Mouse (Mus musculus) skeletal muscle tissue, adult 2 months (tissue): ENCODE data around the gene Intu.
A peak's percentile ranks its signal among the peaks of the same experiment; 100 is the strongest.

ENCODE experiments used
- DNase-seq: peaks from one replicate; pipeline ENCODE4 v3.0.0-alpha.2; 2012; ENCODE audit warnings: low read depth, low spot score

The Intu gene

DNA sequence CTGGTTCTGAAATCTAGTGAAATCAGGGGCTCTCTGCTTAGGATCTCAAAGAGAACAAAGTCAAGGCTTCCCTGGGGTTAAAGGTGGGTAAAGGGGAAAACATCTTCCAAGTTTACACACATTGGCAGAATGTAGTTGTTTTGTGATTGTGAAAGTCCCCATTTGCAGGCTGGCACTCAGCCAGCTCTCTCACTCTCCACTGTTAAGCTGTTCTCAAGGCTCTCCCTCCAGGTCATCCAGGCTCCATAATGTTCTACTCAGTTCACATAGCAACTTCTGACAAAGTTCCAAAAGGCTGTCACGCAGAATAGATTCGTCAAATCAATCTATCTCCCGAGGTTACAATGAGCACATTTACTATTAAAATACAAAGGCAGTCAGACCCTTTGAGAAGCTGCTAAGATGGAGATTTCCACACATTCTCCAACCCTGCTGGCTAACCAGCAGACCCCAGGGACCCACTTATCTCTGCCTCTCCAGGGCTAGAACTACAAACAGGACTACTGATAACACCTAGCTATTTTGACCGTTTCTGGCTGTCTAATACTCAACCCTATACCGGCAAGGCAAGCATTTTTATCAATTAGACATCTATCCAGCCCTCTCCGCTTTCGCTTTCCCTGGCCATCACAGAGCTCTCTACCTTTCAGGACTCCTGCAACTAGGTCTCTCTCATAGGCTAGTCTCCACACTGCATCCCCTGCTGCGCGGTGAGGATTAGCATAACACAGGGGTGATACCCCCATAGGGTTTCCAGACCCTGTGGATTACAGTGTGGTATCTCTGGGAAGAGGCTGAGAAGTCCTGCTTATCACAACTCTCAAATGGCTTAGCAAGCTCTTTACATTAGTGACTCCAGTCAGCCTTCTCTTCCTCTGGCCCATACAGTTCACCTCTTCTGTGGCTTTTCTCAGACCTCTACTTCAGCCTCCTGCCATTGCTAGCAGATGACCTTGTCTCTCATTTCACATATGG is 2.8 kb upstream of the Intu start:
- DNase-seq = no peak

DNA sequence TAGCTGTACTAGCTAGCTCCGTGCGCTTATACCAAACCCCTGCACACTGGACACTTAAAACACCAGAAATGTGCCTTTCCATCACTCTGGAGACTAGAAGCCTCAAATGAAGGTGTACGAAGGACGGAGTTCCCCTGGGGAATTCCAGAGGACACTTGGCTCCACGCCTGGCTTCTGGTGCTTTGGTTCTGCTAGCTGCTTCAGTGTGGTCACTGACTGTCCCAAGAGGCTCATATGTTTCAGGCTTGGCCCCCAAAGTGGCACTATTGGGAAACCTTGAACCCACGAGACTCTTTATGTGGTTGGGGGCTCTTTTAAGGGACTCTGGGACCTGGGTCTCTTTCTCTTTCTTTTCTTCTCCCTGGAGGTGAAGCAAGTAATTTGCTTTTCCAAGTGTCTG is 2.1 kb upstream of the Intu start:
- no peak for DNase-seq

DNA sequence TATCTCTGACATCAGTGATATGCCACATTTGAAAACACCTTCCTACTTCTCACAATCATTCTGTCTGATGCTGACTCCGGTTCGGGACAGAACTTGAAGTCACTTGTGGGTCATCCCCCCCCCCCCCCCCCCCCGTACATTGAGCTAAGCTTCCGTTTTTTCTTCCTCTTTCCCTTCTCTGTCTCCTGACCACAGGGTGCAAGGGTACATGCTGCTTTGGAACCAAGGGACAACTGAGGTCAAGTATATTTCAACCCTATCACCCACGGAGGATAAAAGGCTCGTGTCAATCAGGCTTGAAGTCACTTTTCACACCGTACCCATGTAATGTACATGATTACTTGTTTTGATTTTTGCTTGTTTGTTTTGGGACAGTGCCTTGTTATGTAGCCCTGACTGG is 241 bp upstream of the Intu start:
- DNase-seq = no peak

DNA sequence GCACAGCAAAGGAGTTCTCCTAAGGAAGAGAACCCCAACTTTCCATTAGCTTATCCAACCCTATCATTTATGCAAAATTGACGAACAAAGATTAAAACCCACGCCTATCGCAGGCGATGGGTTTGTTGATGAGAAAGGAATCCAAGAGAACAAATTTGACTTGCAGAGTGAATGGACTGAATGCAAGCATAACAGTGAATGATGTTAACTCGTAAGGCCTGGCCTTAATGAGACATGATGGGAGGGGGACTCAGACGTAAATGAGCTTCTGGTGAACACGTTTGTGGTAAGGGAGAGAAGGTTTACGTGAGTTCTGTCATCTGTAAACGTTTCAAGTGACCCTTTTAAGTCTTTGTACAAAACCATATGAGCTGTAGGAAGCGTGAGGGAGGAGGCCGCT is 1.2 kb downstream of the Intu start:
- no peak for DNase-seq

DNA sequence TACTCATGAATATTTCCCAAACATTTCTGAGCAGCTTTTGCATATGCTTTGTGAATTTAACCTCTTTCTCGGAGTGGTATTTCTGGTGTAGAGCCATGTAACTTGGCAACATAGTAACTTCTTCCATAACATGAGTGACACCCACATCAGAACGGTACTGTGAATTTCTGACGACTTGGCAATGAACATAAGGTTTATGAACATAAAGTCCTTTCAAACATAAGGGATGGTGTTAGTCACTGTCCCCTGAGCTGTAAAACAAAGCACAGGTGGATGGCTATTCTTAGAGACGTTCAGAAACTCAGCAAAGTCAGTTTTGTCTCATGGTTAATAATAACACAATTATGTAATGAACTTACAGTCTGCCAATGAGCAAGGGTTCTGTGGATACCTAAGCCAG is 3.1 kb downstream of the Intu start:
- DNase-seq = no peak

DNA sequence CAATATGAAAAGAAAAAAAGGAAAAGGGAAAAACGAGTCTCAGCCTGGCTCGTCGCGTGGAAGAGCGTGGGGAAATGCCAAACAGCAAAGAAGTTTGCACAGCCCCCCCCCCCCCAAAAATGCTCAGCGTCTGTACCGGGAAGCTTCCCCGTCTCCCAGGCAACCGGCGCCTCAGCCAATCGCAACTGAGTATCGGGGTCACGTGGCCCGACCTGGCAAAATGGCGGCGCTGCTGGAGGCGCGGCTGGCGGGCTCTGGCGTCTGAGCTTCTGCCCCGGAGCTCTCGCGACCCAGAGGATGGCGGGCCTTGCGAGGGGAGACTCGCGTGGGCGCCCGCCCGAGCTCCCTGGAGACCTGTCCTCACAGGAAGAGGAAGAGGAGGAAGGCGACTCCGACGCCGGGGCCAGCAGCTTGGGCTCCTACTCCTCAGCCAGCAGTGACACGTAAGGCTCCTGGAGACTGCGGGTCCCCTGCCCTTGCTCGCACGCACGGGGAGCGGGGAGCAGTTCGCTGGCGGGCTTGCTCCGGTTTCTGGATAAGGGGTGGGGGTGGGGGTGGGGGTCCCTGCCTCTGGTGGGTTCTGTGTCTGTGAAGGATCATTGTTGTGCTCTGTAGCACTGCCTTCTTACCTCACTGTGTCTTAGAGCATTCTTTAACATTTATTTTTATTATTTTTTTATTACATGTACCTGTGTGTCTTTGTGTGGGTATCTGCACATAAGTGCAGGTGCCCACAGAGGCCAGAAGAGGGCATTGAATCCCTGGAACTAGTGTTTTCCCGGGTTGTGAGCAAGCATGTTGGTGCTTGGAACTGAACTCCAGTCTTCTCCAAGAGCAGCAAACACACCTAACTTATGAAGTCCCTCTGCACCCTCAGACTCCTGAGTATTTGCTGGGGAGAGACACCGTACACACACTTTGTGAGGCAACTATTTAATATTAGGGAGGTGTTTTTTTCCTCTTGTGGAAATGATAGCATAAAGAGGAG is 9.8 kb downstream of the Intu start:
- peak; percentile 75 for DNase-seq

DNA sequence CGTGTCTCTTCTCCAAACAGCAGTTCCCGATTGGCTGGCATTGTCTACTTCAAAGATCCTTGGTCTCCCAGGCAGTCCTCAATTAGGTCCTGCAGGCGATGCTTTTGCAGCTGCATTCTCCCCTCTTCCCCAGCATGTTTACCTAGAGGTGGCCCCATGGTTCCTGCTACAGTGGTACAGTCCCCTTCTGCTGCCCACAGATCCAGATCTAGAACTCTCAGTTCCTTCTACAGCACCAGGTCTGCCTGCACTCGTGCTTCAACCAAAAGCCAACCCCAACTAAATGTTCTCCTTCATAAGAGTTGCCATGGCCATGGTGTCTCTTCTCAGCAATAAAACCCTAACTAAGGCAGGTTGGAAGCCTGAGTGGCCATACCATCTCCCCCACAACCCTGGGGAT is 15.5 kb downstream of the Intu start:
- DNase-seq = no peak

DNA sequence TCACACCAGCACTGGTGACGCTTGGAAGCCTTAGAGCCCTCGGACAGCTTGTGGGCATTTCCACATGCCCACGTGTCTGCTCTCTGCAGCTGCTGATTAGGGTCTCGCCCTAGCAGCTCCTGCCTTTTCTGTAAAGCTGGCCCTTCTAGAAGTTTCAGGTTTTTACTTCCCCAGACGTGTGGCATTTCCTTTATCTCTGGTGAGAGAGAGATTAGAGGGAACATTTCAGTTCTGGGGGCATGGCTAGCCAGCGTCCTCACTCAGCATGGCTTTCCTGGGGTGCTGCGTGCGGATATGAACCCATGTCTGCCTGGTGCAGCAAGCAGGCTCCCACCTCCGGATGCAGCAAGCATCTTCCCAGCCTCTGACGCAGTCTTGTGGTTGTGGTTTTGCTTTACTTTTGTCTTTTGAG is 121.9 kb downstream of the Intu start:
- no peak for DNase-seq

DNA sequence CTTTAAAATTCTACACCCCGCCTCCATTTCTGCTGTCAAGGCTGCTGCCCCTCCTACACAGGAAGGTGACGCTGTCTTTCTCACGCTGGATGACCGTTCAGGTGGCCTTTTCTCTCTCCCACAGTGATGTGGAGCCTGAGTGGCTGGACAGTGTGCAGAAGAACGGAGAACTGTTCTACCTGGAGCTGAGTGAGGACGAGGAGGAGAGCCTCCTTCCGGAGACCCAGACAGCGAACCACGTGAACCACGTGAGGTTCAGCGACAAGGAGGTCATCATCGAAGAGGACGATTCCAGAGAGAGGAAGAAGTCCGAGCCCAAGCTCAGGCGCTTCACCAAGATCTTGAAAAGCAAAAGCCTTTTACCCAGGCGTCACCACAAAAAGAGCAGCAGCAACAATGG is 122.5 kb downstream of the Intu start:
- DNase-seq = no peak

DNA sequence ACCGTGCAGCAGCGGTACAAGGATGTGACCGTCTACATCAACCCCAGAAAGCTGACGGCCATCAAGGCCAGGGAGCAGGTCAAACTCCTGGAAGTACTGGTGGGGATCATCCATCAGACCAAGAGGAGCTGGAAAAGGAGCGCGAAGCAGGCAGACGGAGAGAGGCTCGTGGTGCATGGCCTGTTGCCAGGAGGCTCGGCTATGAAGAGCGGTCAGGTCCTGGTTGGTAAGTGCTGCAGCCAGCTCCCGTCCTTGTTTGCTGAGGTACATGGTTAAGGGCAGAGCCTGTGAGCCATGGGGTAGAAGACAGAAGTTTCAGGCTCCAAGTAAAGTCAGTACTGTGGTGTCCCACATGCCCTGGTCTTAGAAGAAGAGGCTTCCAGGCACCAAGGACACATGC is 122.9 kb downstream of the Intu start:
- no peak for DNase-seq

DNA sequence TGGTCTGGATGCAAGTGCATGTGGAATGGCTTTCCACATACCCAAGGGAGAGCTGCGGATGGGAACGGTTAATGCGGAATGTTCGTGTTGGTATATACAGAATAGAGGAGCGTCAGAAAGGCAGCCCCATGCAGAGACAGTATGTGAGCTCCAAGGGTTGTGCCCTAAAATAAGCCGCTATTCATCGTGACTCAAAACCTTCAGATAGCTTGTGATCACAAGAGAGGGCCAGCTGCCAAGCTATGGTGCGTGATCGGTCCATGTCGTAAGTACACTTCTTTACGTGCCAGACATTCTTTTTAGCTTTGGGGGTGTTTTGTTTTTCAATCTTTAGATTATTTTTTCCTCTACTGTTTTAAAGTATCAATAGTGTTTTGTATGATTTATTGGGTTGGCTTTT is 124.5 kb downstream of the Intu start:
- DNase-seq = no peak

DNA sequence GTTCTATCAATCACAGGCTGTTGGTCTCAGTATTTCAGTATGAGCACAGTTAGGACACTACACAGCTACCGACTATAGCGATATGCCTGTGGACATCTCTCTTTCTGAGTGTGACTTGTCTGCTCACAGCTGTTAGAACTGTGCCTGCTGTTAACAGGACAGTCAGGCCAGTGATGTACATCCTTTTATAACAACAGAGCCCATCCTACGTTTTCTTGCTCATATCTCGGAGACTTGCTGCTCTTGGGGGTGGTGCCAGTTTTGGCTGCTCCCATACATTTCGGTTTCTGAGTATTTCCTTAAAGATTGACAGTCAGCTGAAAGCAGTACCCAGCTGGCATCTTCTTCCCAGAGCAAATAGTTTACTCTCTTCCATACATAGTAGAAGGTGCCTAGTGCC is 125.3 kb downstream of the Intu start:
- no peak for DNase-seq

DNA sequence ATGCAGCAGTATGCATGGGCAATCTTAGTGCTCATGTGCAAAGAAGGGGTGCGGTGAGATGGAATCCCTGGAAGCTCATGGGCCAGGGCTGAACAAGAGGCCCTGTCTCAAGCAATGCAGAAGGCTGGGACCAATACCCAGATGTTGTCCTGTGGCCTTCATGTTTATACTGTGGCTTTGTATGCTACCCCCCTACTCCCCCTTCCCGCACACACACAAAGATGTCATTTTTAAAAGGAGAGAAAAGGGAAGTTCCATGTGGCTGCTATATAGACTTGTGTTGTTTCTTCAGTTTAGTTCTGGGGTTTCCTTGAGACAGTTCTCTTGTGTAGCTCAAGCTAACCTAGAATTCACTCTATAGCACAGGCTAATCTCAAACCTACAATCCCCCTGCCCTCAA is 129.1 kb downstream of the Intu start:
- DNase-seq = no peak

DNA sequence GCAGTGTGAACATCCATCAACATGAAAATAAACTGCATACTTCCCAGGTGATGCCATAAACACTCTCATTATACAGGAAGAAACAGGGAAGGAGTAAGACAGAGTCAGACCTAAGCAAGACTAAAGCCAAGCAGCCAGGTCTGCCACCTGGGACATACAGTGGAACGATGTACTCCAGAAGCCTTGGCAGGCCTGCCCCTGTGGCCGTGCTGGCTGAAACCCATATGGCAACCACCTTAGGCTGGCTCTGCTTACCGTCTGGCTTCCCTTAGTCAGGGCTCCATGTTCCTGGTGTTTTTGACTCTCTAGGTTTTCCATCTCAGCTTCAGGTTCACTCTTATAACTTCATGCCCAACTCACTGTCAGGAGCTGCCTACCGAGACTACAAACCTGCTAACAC is 135.0 kb downstream of the Intu start:
- DNase-seq = peak; percentile 39

DNA sequence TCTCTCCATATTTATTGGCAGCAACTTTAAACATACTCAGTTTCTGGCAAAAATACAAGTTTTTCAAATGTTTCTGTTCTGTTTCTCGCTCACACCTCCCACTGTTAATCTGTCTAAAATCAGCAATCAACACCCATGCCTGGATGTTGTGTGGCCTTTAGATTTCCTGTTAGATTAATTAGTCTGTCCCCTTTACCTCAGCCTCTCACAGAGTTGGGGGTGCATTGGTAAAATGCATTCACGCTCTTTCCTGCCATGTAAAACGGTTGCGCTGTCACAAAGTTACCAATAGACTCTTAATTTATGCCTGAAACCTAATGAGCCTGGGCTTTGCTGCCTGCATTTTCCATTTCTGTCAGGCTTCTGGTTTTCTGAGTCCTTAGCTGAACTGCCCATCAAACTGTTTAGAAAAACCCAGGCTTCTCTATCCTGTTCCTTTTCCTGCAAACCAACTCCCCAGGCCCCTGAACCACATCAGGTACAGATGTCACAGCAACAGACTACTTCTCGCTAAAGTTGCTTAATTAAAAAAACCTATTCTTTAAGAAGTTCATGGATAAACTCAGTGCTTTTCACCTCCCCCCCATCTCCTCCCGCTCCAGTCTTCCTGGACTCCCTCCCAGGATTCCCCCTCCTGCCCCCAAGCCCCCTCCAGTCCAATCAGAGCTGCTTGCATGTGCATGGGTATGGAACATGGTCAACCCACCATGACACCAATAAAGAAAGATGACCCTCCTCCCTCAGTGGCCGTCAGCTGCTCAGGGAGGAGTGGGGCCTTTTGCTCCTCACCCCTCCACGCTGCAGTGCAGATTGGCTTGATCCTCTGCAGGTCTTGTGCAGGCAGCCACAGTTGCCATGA is 136.0 kb downstream of the Intu start:
- DNase-seq = no peak

DNA sequence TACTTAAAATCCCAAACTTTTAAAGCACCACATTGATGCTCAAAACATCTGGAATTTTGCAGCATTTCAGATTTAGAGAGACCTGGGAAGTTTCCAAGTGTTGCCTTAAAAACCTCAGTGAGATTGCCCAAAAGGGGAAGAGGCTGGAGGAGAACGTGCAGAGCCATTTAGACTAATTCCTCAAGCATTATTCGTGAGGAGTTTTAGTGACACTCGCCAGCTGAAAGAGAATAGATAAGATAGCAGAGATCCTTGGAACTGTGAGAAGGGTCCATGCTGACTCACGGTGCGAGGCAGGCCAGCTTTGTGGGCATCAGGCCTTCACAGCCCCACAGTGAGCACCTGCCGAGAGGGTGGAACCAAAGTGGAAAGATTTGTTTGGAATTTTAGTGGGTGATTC is 137.8 kb downstream of the Intu start:
- no peak for DNase-seq

DNA sequence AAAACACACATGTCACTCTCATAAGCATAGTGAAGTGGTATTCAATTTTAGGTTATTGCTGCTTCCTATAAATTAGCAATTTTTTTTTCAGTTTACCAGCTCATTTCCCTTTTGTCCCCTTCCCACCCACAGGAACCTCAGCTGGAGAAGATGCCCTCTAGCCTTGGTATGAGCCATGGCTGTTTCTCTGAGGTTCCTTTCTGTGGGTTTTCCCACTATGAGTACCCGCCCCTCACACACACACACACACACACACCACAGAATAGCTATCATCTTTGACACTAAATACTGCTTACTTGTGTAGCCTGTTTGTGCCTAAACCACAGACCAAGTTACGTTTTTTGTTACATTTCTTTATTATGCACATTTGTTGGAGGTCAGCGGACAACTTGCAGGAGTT is 138.3 kb downstream of the Intu start:
- no peak for DNase-seq

DNA sequence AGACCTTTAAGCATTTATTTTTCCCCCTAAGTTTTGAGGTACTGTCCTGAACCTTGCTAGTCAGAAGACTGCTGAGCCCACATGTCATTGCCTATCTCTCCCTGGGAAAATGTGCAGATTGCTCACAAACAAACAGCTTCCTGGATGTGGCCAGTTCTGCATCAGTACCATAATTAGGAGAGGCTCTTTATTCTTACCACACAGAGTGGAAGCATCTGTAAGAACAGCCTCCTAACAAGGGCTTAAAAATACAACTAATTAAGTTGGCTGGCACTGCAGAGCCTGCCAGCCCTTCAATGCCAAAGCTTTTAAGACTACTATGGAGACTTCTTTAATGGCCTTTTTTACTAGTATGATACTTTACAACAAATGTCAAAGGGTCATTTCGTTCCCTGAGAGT is 142.4 kb downstream of the Intu start:
- no peak for DNase-seq

DNA sequence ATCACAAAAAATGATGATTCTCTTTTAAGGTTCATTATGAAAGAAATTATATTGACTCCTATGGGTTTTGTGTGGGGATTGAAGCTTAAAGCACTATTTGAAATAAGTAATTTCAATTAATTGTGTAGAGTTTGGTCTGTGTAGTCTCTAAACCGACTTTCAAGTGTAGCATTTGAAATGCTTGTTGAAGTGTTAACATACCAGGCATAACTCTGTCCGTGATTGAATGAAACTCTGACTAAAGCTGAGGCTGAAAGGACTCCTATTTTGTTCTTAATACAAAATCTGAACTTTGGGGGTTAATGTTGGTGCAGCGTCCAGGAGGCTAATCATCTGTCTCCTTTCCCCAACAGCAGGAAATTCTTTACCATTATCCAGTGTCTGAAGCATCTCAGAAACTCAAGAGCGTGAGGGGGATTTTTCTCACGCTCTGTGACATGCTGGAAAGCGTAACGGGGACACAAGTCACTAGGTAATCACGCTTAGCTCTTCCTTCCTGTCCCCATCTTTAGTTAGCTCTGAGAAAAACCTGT is 143.9 kb downstream of the Intu start:
- no peak for DNase-seq

DNA sequence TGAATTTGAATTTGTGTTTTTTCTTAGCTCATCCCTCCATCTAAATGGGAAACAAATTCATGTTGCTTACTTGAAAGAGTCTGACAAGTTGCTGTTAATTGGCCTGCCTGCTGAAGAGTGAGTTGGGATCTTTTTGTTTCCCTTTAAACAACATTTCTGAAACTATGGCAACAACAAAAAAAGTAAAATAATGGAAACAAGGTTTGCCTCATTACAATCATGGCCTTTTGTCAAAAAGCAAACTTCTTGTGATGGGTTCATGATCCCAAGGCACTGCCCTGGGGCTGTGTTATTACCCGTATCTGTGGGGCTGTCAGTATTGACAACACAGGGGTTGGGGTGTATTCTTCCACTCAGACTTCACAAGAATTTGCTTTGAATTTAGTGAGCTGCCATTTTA is 147.8 kb downstream of the Intu start:
- no peak for DNase-seq

DNA sequence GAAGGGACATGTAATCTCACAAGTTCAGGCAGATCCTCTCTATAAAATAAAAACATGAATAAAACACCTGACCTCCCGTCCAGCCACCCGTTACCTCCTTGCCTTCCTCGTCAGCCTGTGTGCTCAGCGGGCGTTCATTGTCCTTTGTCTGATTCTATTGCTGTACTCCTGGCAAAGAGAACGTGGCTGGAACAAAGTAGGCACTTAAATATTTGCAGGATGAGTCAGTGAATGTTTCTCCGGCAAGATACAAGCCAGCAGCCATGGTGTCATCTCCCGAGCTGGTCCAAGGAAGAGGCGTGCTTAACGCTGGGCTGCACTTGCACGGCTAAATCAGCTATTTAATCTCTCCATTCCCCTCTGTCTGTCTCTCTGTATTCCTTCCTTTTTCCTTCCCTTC is 151.3 kb downstream of the Intu start:
- peak; percentile 50 for DNase-seq
